Mouse (Mus musculus) ES-Bruce4 (cell line): ENCODE measurements at regions not wholly inside any gene's neighbourhood (a gene's known extent, or its start where the extent isn't known, plus 50 kb on each side); places are given as distances from the start of the nearest gene placed in this dataset.

Experiments
- H3K27ac ChIP-seq: 2 replicates; pipeline ENCODE4 v1.5.1; 2012; ENCODE audit warnings: low read length, inconsistent platforms; ENCODE audit not compliant: insufficient read depth
- H3K27me3 ChIP-seq: 2 replicates; pipeline ENCODE4 v1.6.1; 2012; ENCODE audit warnings: mild to moderate bottlenecking, low read length, inconsistent platforms; ENCODE audit not compliant: control insufficient read depth, poor library complexity, insufficient read depth, severe bottlenecking
- H3K36me3 ChIP-seq: 2 replicates; pipeline ENCODE4 v1.6.1; 2012; ENCODE audit warnings: inconsistent platforms, mild to moderate bottlenecking, low read length, moderate library complexity; ENCODE audit not compliant: control insufficient read depth, poor library complexity, insufficient read depth, severe bottlenecking
- H3K4me1 ChIP-seq: one replicate; pipeline ENCODE4 v1.8.1; 2011; ENCODE audit warnings: low read length; ENCODE audit not compliant: control insufficient read depth, insufficient read depth
- H3K4me3 ChIP-seq: 2 replicates; pipeline ENCODE4 v1.5.1; 2011; ENCODE audit warnings: low read depth, mild to moderate bottlenecking, low read length
- H3K9ac ChIP-seq: 2 replicates; pipeline ENCODE4 v1.6.1; 2012; ENCODE audit warnings: low read depth, mild to moderate bottlenecking, inconsistent platforms; ENCODE audit not compliant: poor library complexity, severe bottlenecking
- H3K9me3 ChIP-seq: replicated peaks from 2 replicates; pipeline ENCODE4 v1.6.1; 2012; ENCODE audit warnings: mild to moderate bottlenecking, low read length, inconsistent platforms; ENCODE audit not compliant: control insufficient read depth, poor library complexity, insufficient read depth, severe bottlenecking
- CTCF ChIP-seq: IDR thresholded peaks from one replicate; pipeline ENCODE4 v1.8.1; 2011; ENCODE audit warnings: low read depth, low read length
- EP300 ChIP-seq: IDR thresholded peaks from 2 replicates; pipeline ENCODE4 v1.6.1; 2011; ENCODE audit warnings: low read depth, low read length; ENCODE audit not compliant: insufficient read depth
- POLR2A ChIP-seq: IDR thresholded peaks from one replicate; pipeline ENCODE4 v1.8.1; 2011; ENCODE audit warnings: low read length; ENCODE audit not compliant: insufficient read depth

- Histone ChIP-seq H3K27ac (no peak overlapping the region), H3K9ac (no peak overlapping the region), H3K4me3 (no peak overlapping the region), H3K27me3 (no peaks in the 10 kb centered on the region), H3K9me3 (no peaks in the 10 kb centered on the region), H3K36me3 (no peaks in the 10 kb centered on the region), H3K4me1 (no peaks in the 10 kb centered on the region)
- TF ChIP-seq POLR2A (no peak), EP300 (no peak), CTCF (no peak)
These were observed 320.3 kb upstream of the Reg3g start for GRCm38 (mm10) chr6:78788972-78789371.

- Histone ChIP-seq H3K27me3 (no peaks in the 10 kb centered on the region), H3K9ac (no peak overlapping the region), H3K4me1 (no peaks in the 10 kb centered on the region), H3K9me3 (no peaks in the 10 kb centered on the region; the same call in 1 of the 2 replicates), H3K4me3 (no peak overlapping the region), H3K27ac (no peak overlapping the region), H3K36me3 (no peaks in the 10 kb centered on the region)
- TF ChIP-seq POLR2A: no peak
These were observed 288.9 kb upstream of the Reg3g start for GRCm38 (mm10) chr6:78757619-78758018.
